Mouse (Mus musculus) midbrain, postnatal 0 days (tissue): ENCODE data around the gene C1qc. TPM values are rescaled to one million over a fixed set of nuclear protein-coding genes. Genes with fewer than 3 reads are reported as not detected.

ENCODE experiments used
- ATAC-seq: fragments of 200-750 bp; cut with Nextera tagmentation; 2 replicates; pipeline ENCODE4 v1.8.0; 2017; ENCODE audit warnings: moderate number of reproducible peaks, mild to moderate bottlenecking, moderate TSS enrichment, moderate library complexity; ENCODE audit not compliant: low FRiP score
- DNase-seq: peaks from one replicate; pipeline ENCODE4 v3.0.0-alpha.2; 2015; ENCODE audit warnings: low spot score
- H3K27ac ChIP-seq: fragments of 300-500 bp; sonication (generic); 2 replicates; pipeline ENCODE4 v1.5.1; 2014; ENCODE audit warnings: low read depth, mild to moderate bottlenecking, low read length, mixed read lengths
- H3K27me3 ChIP-seq: fragments of 300-500 bp; sonication (generic); 2 replicates; pipeline ENCODE4 v1.6.1; 2014; ENCODE audit warnings: low read length, control low read depth, mixed read lengths; ENCODE audit not compliant: insufficient read depth
- H3K36me3 ChIP-seq: fragments of 300-500 bp; sonication (generic); 2 replicates; pipeline ENCODE4 v1.6.1; 2014; ENCODE audit warnings: low read length, control low read depth, mixed read lengths; ENCODE audit not compliant: insufficient read depth
- H3K4me1 ChIP-seq: fragments of 300-500 bp; sonication (generic); 2 replicates; pipeline ENCODE4 v1.6.1; 2014; ENCODE audit warnings: mild to moderate bottlenecking, control low read depth, antibody characterized with exemption, low read length, mixed read lengths; ENCODE audit not compliant: insufficient read depth
- H3K4me2 ChIP-seq: fragments of 300-500 bp; sonication (generic); 2 replicates; pipeline ENCODE4 v1.6.1; 2014; ENCODE audit warnings: low read depth, mild to moderate bottlenecking, low read length, mixed read lengths; ENCODE audit not compliant: poor library complexity, severe bottlenecking
- H3K4me3 ChIP-seq: fragments of 300-500 bp; sonication (generic); 2 replicates; pipeline ENCODE4 v1.5.1; 2014; ENCODE audit warnings: low read depth, mild to moderate bottlenecking, low read length, moderate library complexity
- H3K9ac ChIP-seq: fragments of 300-500 bp; sonication (generic); replicated peaks from 2 replicates; pipeline ENCODE4 v1.6.1; 2014; ENCODE audit warnings: mild to moderate bottlenecking, low read length, moderate library complexity, mixed read lengths; ENCODE audit not compliant: poor library complexity, severe bottlenecking
- H3K9me3 ChIP-seq: fragments of 300-500 bp; sonication (generic); 2 replicates; pipeline ENCODE4 v1.6.1; 2016; ENCODE audit warnings: low read length, control low read depth
- CTCF ChIP-seq: IDR thresholded peaks from 2 replicates; pipeline ENCODE4 v1.5.1; 2016; ENCODE audit warnings: antibody characterized with exemption, mild to moderate bottlenecking
- WGBS: fragments of 180-500 bp; shearing (Covaris S2); extraction: QIAGEN DNeasy Blood & Tissue Kit; methylation state at CpG from one replicate; pipeline ENCODE4 v1.1.7; 2014; 5-methylcytosine and 5-hydroxymethylcytosine counted together
- polyA plus RNA-seq: library from polyadenylated mRNA; unstranded; fragments of >200 nt; fragmentation: Nextera tagmentation; extraction: Ambion mirVana; gene quantifications from 2 replicates; pipeline ENCODE4 v1.2.1, GENCODE M21; 2015
- total RNA-seq: library from RNA; depleted of rRNA; stranded (reverse); fragments of >200 nt; gene quantifications from 2 replicates; pipeline ENCODE4 v1.2.3, GENCODE M21; 2014

Gene C1qc
- total and polyA plus RNA-seq, 2 experiments from 2014 or later: 39.0 to 79.7 TPM

GRCm38 (mm10) chr4:136855081-136855480, 37.8 kb downstream of the C1qc start:
- peak; percentile 50; the same call in 1 of the 2 replicates for TF ChIP-seq CTCF
- no peaks in the 10 kb centered on the region for H3K36me3 ChIP-seq
- 23% methylated on average over 6 of the region's 6 CpGs for WGBS
- H3K27me3 ChIP-seq: no peaks in the 10 kb centered on the region
- H3K9me3 ChIP-seq: no peaks in the 10 kb centered on the region
- H3K27ac ChIP-seq: no peak overlapping the region
- H3K4me3 ChIP-seq: no peak overlapping the region
- ATAC-seq (no peak), DNase-seq (no peak)
- H3K9ac ChIP-seq: no peak overlapping the region
- H3K4me2 ChIP-seq: no peak overlapping the region
- no peaks in the 10 kb centered on the region for H3K4me1 ChIP-seq

- no peaks in the 10 kb centered on the region for H3K4me1 ChIP-seq
- DNase-seq (no peak), ATAC-seq (no peak)
- no peak overlapping the region for H3K27ac ChIP-seq
- H3K9me3 ChIP-seq: no peaks in the 10 kb centered on the region
- no peak for TF ChIP-seq CTCF
- H3K4me2 ChIP-seq: no peak overlapping the region
- no peaks in the 10 kb centered on the region for H3K36me3 ChIP-seq
- no peaks in the 10 kb centered on the region for H3K27me3 ChIP-seq
- no peak overlapping the region for H3K4me3 ChIP-seq
- WGBS: 87% methylated on average over 12 of the region's 12 CpGs
- H3K9ac ChIP-seq: no peak overlapping the region
Measured at GRCm38 (mm10) chr4:136852989-136853388, 39.9 kb downstream of the C1qc start.

GRCm38 (mm10) chr4:136852119-136852518, 40.7 kb downstream of the C1qc start:
- H3K9ac ChIP-seq: no peak overlapping the region
- H3K9me3 ChIP-seq: no peaks in the 10 kb centered on the region
- H3K4me1 ChIP-seq: no peaks in the 10 kb centered on the region
- no peak for TF ChIP-seq CTCF
- H3K27me3 ChIP-seq: no peaks in the 10 kb centered on the region
- DNase-seq (no peak), ATAC-seq (no peak)
- H3K36me3 ChIP-seq: no peaks in the 10 kb centered on the region
- 65% methylated on average over 5 of the region's 5 CpGs for WGBS
- H3K4me3 ChIP-seq: no peak overlapping the region
- H3K4me2 ChIP-seq: no peak overlapping the region
- no peak overlapping the region for H3K27ac ChIP-seq

- 53% methylated on average over 4 of the region's 4 CpGs for WGBS
Measured at GRCm38 (mm10) chr4:136848565-136848964, 44.3 kb downstream of the C1qc start.

GRCm38 (mm10) chr4:136847166-136847565, 45.7 kb downstream of the C1qc start:
- Histone ChIP-seq H3K9me3 (no peaks in the 10 kb centered on the region), H3K36me3 (no peaks in the 10 kb centered on the region), H3K4me2 (no peak overlapping the region), H3K4me1 (no peaks in the 10 kb centered on the region), H3K4me3 (no peak overlapping the region), H3K9ac (no peak overlapping the region), H3K27me3 (no peaks in the 10 kb centered on the region), H3K27ac (no peak overlapping the region)
- no peak for ATAC-seq
- TF ChIP-seq CTCF: no peak
- WGBS: 52% methylated on average over 6 of the region's 6 CpGs
- DNase-seq: peak; percentile 29

More at GRCm38 (mm10) chr4:136848565-136848964, 44.3 kb downstream of the C1qc start:
- Histone ChIP-seq H3K27ac (no peak overlapping the region), H3K4me1 (no peaks in the 10 kb centered on the region), H3K9me3 (no peaks in the 10 kb centered on the region), H3K9ac (no peak overlapping the region), H3K27me3 (no peaks in the 10 kb centered on the region), H3K36me3 (no peaks in the 10 kb centered on the region), H3K4me2 (no peak overlapping the region), H3K4me3 (no peak overlapping the region)
- no peak for TF ChIP-seq CTCF
- ATAC-seq: no peak
- DNase-seq: no peak

GRCm38 (mm10) chr4:136842802-136843201, 50.1 kb downstream of the C1qc start:
- Histone ChIP-seq H3K4me3 (no peak overlapping the region), H3K27ac (no peak overlapping the region), H3K27me3 (no peaks in the 10 kb centered on the region), H3K36me3 (no peaks in the 10 kb centered on the region), H3K4me2 (no peak overlapping the region), H3K4me1 (no peaks in the 10 kb centered on the region; the same call in 1 of the 2 replicates), H3K9ac (no peak overlapping the region), H3K9me3 (no peaks in the 10 kb centered on the region)
- 88% methylated on average over 10 of the region's 10 CpGs for WGBS
- no peak for TF ChIP-seq CTCF
- ATAC-seq: no peak
- no peak for DNase-seq
